Mouse (Mus musculus) intestine, postnatal 0 days (tissue): ENCODE results near the gene Efna2. TPM values are rescaled to one million over a fixed set of nuclear protein-coding genes. Genes with fewer than 3 reads are reported as not detected.

ENCODE experiments used
- ATAC-seq: fragments of 200-750 bp; cut with Nextera tagmentation; 2 replicates; pipeline ENCODE4 v1.8.0; 2017; ENCODE audit warnings: mild to moderate bottlenecking, moderate TSS enrichment, moderate library complexity
- H3K27ac ChIP-seq: fragments of 300-500 bp; sonication (generic); 2 replicates; pipeline ENCODE4 v1.5.1; 2014; ENCODE audit warnings: mild to moderate bottlenecking, low read depth, low read length, moderate library complexity
- H3K27me3 ChIP-seq: fragments of 300-500 bp; sonication (generic); replicated peaks from 2 replicates; pipeline ENCODE4 v1.6.1; 2014; ENCODE audit warnings: low read length, mixed read lengths; ENCODE audit not compliant: control insufficient read depth, insufficient read depth
- H3K36me3 ChIP-seq: fragments of 300-500 bp; sonication (generic); 2 replicates; pipeline ENCODE4 v1.6.1; 2014; ENCODE audit warnings: mild to moderate bottlenecking, moderate library complexity; ENCODE audit not compliant: control insufficient read depth, insufficient read depth
- H3K4me1 ChIP-seq: fragments of 300-500 bp; sonication (generic); replicated peaks from 2 replicates; pipeline ENCODE4 v1.6.1; 2014; ENCODE audit warnings: antibody characterized with exemption, low read length, mixed read lengths; ENCODE audit not compliant: control insufficient read depth, insufficient read depth
- H3K4me2 ChIP-seq: fragments of 300-500 bp; sonication (generic); replicated peaks from 2 replicates; pipeline ENCODE4 v1.6.1; 2014; ENCODE audit warnings: low read depth, mild to moderate bottlenecking, moderate library complexity
- H3K4me3 ChIP-seq: fragments of 300-500 bp; sonication (generic); 2 replicates; pipeline ENCODE4 v1.5.1; 2014; ENCODE audit warnings: low read depth, low read length
- H3K9ac ChIP-seq: fragments of 300-500 bp; sonication (generic); 2 replicates; pipeline ENCODE4 v1.6.1; 2014; ENCODE audit warnings: mild to moderate bottlenecking, low read depth, low read length
- H3K9me3 ChIP-seq: fragments of 300-500 bp; sonication (generic); 2 replicates; pipeline ENCODE4 v1.6.1; 2016; ENCODE audit warnings: mixed run types; ENCODE audit not compliant: control insufficient read depth
- CTCF ChIP-seq: sonication (generic); IDR thresholded peaks from 2 replicates; pipeline ENCODE4 v1.5.1; 2016; ENCODE audit warnings: low read depth, mild to moderate bottlenecking, control low read depth, antibody characterized with exemption, moderate library complexity
- WGBS: fragments of 180-500 bp; shearing (Covaris S2); extraction: QIAGEN DNeasy Blood & Tissue Kit; methylation state at CpG from one replicate; pipeline ENCODE4 v1.1.7; 2014; 5-methylcytosine and 5-hydroxymethylcytosine counted together
- polyA plus RNA-seq: library from polyadenylated mRNA; unstranded; fragments of >200 nt; fragmentation: Nextera tagmentation; extraction: Ambion mirVana; gene quantifications from 2 replicates; pipeline ENCODE4 v1.2.1, GENCODE M21; 2015

Gene Efna2
- polyA plus RNA-seq, 1 experiment from 2014 or later: 3.5 TPM

- Histone ChIP-seq H3K9ac (no peak overlapping the region), H3K36me3 (peaks cover 3% of the 10 kb centered on the region; the same call in 1 of the 2 replicates), H3K27ac (no peak overlapping the region), H3K4me2 (no peak overlapping the region), H3K4me1 (no peaks in the 10 kb centered on the region), H3K9me3 (no peaks in the 10 kb centered on the region), H3K27me3 (peaks cover 18% of the 10 kb centered on the region), H3K4me3 (no peak overlapping the region)
- 61% methylated on average over 27 of the region's 27 CpGs for WGBS
- TF ChIP-seq CTCF: no peak
- ATAC-seq: no peak
Observed at GRCm38 (mm10) chr10:80186649-80187048, 7.4 kb downstream of the Efna2 start.

GRCm38 (mm10) chr10:80187739-80188138, 8.5 kb downstream of the Efna2 start:
- 93% methylated on average over 10 of the region's 10 CpGs for WGBS
- H3K9ac ChIP-seq: no peak overlapping the region
- H3K27me3 ChIP-seq: peaks cover 27% of the 10 kb centered on the region
- no peak for TF ChIP-seq CTCF
- peaks cover 3% of the 10 kb centered on the region; the same call in 1 of the 2 replicates for H3K36me3 ChIP-seq
- H3K4me2 ChIP-seq: no peak overlapping the region
- no peaks in the 10 kb centered on the region for H3K4me1 ChIP-seq
- no peak for ATAC-seq
- H3K4me3 ChIP-seq: no peak overlapping the region
- no peaks in the 10 kb centered on the region for H3K9me3 ChIP-seq
- no peak overlapping the region for H3K27ac ChIP-seq

GRCm38 (mm10) chr10:80188453-80189024, 9.3 kb downstream of the Efna2 start:
- Histone ChIP-seq H3K4me1 (no peaks in the 10 kb centered on the region), H3K4me3 (no peak overlapping the region), H3K4me2 (no peak overlapping the region), H3K9me3 (no peaks in the 10 kb centered on the region), H3K36me3 (peaks cover 3% of the 10 kb centered on the region; the same call in 1 of the 2 replicates), H3K27me3 (peaks cover 27% of the 10 kb centered on the region), H3K9ac (no peak overlapping the region), H3K27ac (no peak overlapping the region)
- no peak for ATAC-seq
- WGBS: 84% methylated on average over 15 of the region's 15 CpGs
- TF ChIP-seq CTCF: no peak

- Histone ChIP-seq H3K27ac (no peak overlapping the region; the same call in 1 of the 2 replicates), H3K9ac (no peak overlapping the region), H3K9me3 (no peaks in the 10 kb centered on the region), H3K36me3 (peaks cover 3% of the 10 kb centered on the region; the same call in 1 of the 2 replicates), H3K4me2 (peak overlapping the region; percentile 71), H3K27me3 (peaks cover 27% of the 10 kb centered on the region), H3K4me3 (peak overlapping the region; percentile 42), H3K4me1 (no peaks in the 10 kb centered on the region)
- WGBS: 26% methylated on average over 21 of the region's 21 CpGs
- ATAC-seq: no peak
- no peak for TF ChIP-seq CTCF
Observed at GRCm38 (mm10) chr10:80189999-80190398, 10.7 kb downstream of the Efna2 start.

GRCm38 (mm10) chr10:80190491-80191051, 11.3 kb downstream of the Efna2 start:
- H3K27me3 ChIP-seq: peaks cover 27% of the 10 kb centered on the region
- no peak for TF ChIP-seq CTCF
- WGBS: 2% methylated on average over 48 of the region's 48 CpGs
- no peak overlapping the region for H3K9ac ChIP-seq
- H3K4me2 ChIP-seq: peak overlapping the region; percentile 71
- no peaks in the 10 kb centered on the region for H3K4me1 ChIP-seq
- ATAC-seq: no peak
- peak overlapping the region; percentile 42 for H3K4me3 ChIP-seq
- H3K9me3 ChIP-seq: no peaks in the 10 kb centered on the region
- peaks cover 3% of the 10 kb centered on the region; the same call in 1 of the 2 replicates for H3K36me3 ChIP-seq
- H3K27ac ChIP-seq: no peak overlapping the region

GRCm38 (mm10) chr10:80193976-80194375, 14.7 kb downstream of the Efna2 start:
- no peak for ATAC-seq
- H3K9ac ChIP-seq: no peak overlapping the region
- TF ChIP-seq CTCF: no peak
- H3K4me3 ChIP-seq: no peak overlapping the region
- H3K27me3 ChIP-seq: peaks cover 27% of the 10 kb centered on the region
- no peak overlapping the region for H3K4me2 ChIP-seq
- H3K36me3 ChIP-seq: no peaks in the 10 kb centered on the region
- WGBS: 85% methylated on average over 6 of the region's 6 CpGs
- H3K4me1 ChIP-seq: no peaks in the 10 kb centered on the region
- H3K9me3 ChIP-seq: no peaks in the 10 kb centered on the region
- no peak overlapping the region for H3K27ac ChIP-seq
